Mouse (Mus musculus) heart, embryonic 16.5 days (tissue): ENCODE measurements around the gene Ufc1. TPM values are rescaled to one million over a fixed set of nuclear protein-coding genes. Genes with fewer than 3 reads are reported as not detected.
"Not testable (repeated sequence)": the region's sequence is repeated elsewhere in the genome, so short reads cannot be mapped to it uniquely, and the experiment has no call there.

ENCODE experiments used
- ATAC-seq: fragments of 200-750 bp; cut with Nextera tagmentation; replicated peaks from 2 replicates; pipeline ENCODE4 v1.8.0; 2017; ENCODE audit warnings: moderate number of reproducible peaks; ENCODE audit not compliant: insufficient read depth, low FRiP score; ENCODE audit errors: extremely low read depth
- H3K27ac ChIP-seq: fragments of 300-500 bp; sonication (generic); 2 replicates; pipeline ENCODE4 v1.5.1; 2014; ENCODE audit warnings: mild to moderate bottlenecking, low read length, control low read depth, moderate library complexity
- H3K27me3 ChIP-seq: fragments of 300-500 bp; sonication (generic); 2 replicates; pipeline ENCODE4 v1.6.1; 2014; ENCODE audit warnings: low read length, mixed read lengths; ENCODE audit not compliant: control insufficient read depth, insufficient read depth
- H3K36me3 ChIP-seq: fragments of 300-500 bp; sonication (generic); 2 replicates; pipeline ENCODE4 v1.6.1; 2014; ENCODE audit not compliant: control insufficient read depth, insufficient read depth
- H3K4me1 ChIP-seq: fragments of 300-500 bp; sonication (generic); 2 replicates; pipeline ENCODE4 v1.6.1; 2014; ENCODE audit warnings: low read length, mixed read lengths; ENCODE audit not compliant: control insufficient read depth, insufficient read depth
- H3K4me2 ChIP-seq: fragments of 300-500 bp; sonication (generic); 2 replicates; pipeline ENCODE4 v1.6.1; 2014; ENCODE audit warnings: low read depth, mild to moderate bottlenecking, control low read depth, low read length
- H3K4me3 ChIP-seq: fragments of 300-500 bp; sonication (generic); 2 replicates; pipeline ENCODE4 v1.5.1; 2014; ENCODE audit warnings: mild to moderate bottlenecking, control low read depth, low read length
- H3K9ac ChIP-seq: fragments of 300-500 bp; sonication (generic); 2 replicates; pipeline ENCODE4 v1.6.1; 2014; ENCODE audit warnings: low read length, control low read depth
- H3K9me3 ChIP-seq: fragments of 300-500 bp; sonication (generic); replicated peaks from 2 replicates; pipeline ENCODE4 v1.6.1; 2016; ENCODE audit warnings: low read length; ENCODE audit not compliant: control insufficient read depth
- WGBS: fragments of 180-500 bp; shearing (Covaris S2); extraction: QIAGEN DNeasy Blood & Tissue Kit; methylation state at CpG from one replicate; pipeline ENCODE4 v1.1.7; 2014; 5-methylcytosine and 5-hydroxymethylcytosine counted together
- polyA plus RNA-seq: library from polyadenylated mRNA; unstranded; fragments of >200 nt; fragmentation: Nextera tagmentation; extraction: Ambion mirVana; gene quantifications from 2 replicates; pipeline ENCODE4 v1.2.1, GENCODE M21; 2015

Ufc1 gene
- polyA plus RNA-seq, 1 experiment from 2014 or later = 82.1 TPM

DNA sequence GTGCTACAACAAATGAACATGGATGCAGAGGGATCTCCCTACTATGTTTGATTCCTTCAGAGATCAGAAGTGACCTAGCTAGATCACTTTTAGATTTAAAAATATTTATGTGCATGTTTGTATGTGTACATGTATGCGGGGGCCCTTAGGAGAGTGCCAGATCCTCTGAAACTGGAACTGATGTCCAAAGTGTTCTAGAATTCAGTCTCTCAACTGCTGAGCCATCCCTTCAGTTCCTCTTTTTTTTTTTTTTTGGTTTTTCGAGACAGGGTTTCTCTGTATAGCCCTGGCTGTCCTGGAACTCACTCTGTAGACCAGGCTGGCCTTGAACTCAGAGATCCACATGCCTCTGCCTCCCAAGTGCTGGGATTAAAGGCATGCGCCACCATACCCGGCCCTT, 31.8 kb upstream of the Ufc1 start:
- ATAC-seq, H3K27ac ChIP-seq, H3K9me3 ChIP-seq, H3K4me3 ChIP-seq, H3K36me3 ChIP-seq, H3K9ac ChIP-seq, H3K4me2 ChIP-seq, H3K27me3 ChIP-seq: not testable (repeated sequence)
- H3K4me1 ChIP-seq = peaks cover 24% of the 10 kb centered on the region
- WGBS = 73% methylated on average over 4 of the region's 4 CpGs

DNA sequence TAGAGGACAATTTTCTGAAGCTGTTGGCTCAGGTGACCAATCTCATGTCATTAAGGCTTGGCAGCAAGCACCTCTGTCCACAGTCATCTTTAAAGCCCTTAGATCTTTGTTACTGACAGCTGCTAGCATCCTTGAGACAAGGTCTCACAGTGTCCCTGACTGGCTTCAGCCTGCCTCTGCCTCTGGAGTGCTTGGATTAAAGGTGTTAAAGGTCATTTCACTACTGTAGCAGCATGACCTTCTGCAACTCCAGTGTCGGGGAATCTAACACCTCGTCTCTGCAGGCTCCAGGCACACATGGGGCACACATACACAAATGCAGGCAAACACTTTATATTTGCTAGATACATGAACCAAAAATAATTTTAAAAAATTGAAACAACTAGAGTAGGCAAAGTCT, 30.7 kb upstream of the Ufc1 start:
- H3K27me3 ChIP-seq = no peaks in the 10 kb centered on the region
- 71% methylated on average over 2 of the region's 2 CpGs for WGBS
- no peak for ATAC-seq

GRCm38 (mm10) chr1:171322012-171322411, 27.2 kb upstream of the Ufc1 start:
- 0 out of 2 replicates have a peak, but pooled peaks cover 5% of the 10 kb centered on the region for H3K4me1 ChIP-seq
- no peaks in the 10 kb centered on the region for H3K36me3 ChIP-seq
- no peak overlapping the region for H3K27ac ChIP-seq
- no peak overlapping the region for H3K9ac ChIP-seq
- H3K9me3 ChIP-seq = no peaks in the 10 kb centered on the region
- H3K4me2 ChIP-seq = no peak overlapping the region
- 90% methylated on average over 1 of the region's 1 CpGs for WGBS
- H3K4me3 ChIP-seq = no peak overlapping the region
- no peaks in the 10 kb centered on the region for H3K27me3 ChIP-seq
- no peak for ATAC-seq

More for the DNA sequence above, 30.7 kb upstream of the Ufc1 start:
- no peak overlapping the region for H3K4me3 ChIP-seq
- H3K4me2 ChIP-seq = no peak overlapping the region
- no peak overlapping the region for H3K9ac ChIP-seq
- H3K9me3 ChIP-seq = no peaks in the 10 kb centered on the region
- H3K27ac ChIP-seq = no peak overlapping the region
- H3K36me3 ChIP-seq = no peaks in the 10 kb centered on the region
- peaks cover 18% of the 10 kb centered on the region for H3K4me1 ChIP-seq

DNA sequence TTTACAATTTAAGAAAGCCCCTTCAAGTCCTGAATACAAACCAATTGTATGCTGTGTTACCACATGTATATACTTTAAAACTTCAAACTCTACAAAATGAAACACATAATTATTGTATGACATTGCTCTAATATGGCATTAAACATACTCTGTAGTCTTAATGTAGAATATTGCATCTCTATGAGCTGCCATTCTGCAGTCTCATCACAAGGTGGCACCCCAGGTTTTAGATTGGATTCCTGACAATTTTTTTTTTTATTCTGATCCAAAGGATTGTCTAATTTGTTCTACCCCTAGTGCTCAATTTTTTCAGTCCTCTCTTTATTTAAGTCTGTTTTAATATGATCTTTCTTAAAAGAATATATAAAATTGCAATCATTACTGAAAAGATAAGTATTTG, 26.6 kb upstream of the Ufc1 start:
- H3K9ac ChIP-seq = no peak overlapping the region

DNA sequence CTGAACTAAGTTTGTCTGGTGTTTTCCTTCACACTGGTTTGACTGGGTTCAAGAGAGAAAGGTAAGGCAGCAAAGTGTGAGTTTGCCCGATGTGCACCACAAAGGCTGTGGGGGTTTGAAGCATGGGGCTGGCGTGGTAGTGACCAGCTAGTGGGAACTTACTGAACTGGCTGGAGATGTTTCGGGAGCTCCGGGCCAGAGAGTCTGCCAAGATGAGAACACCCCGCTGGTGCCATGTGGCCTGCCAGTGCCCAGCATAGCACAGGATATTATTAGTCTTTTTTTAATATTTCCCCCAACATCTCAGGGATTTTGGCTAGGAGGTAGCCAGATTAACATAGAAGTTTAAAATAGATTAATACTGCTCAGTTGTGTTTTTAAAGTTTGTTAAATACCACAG, 25.3 kb upstream of the Ufc1 start:
- no peak for ATAC-seq
- WGBS = 29% methylated on average over 5 of the region's 5 CpGs
- Histone ChIP-seq H3K4me2 (peak overlapping the region; percentile 50), H3K9me3 (no peaks in the 10 kb centered on the region), H3K4me1 (0 out of 2 replicates have a peak, but pooled peaks cover 2% of the 10 kb centered on the region), H3K9ac (peak overlapping the region; percentile 20; the same call in 1 of the 2 replicates), H3K27me3 (no peaks in the 10 kb centered on the region), H3K27ac (no peak overlapping the region), H3K36me3 (no peaks in the 10 kb centered on the region), H3K4me3 (peak overlapping the region; percentile 30)

More for the DNA sequence above, 26.6 kb upstream of the Ufc1 start:
- Histone ChIP-seq H3K4me3 (no peak overlapping the region), H3K4me2 (no peak overlapping the region), H3K4me1 (0 out of 2 replicates have a peak, but pooled peaks cover 5% of the 10 kb centered on the region), H3K27ac (no peak overlapping the region), H3K9me3 (no peaks in the 10 kb centered on the region), H3K36me3 (no peaks in the 10 kb centered on the region), H3K27me3 (no peaks in the 10 kb centered on the region)
- ATAC-seq = no peak

DNA sequence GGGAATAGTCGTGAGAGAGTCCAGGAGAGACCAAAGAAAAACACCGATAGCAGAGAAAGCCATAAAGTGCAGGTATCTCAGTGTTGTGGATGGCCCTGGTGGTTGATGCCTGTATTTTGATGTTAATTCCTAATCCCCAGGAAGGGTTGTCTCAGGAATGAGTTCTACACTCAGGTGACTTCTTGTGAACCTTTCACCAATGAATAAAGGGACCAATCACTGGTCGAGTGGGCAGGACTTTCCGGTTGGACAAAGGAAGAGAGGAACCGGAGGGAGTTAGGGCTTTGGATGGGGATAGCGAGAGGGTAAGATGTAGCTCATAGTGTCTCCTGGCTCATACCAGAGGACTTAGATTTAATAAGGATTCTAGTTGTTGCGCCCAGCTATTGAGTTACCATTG, 24.9 kb upstream of the Ufc1 start:
- peak overlapping the region; percentile 50 for H3K4me2 ChIP-seq
- 20% methylated on average over 7 of the region's 7 CpGs for whole genome bisulfite sequencing
- 0 out of 2 replicates have a peak, but pooled peaks cover 2% of the 10 kb centered on the region for H3K4me1 ChIP-seq
- peak overlapping the region; percentile 20; the same call in 1 of the 2 replicates for H3K9ac ChIP-seq
- peak overlapping the region; percentile 30 for H3K4me3 ChIP-seq
- no peaks in the 10 kb centered on the region for H3K27me3 ChIP-seq
- H3K9me3 ChIP-seq = no peaks in the 10 kb centered on the region
- no peak overlapping the region for H3K27ac ChIP-seq
- no peak for ATAC-seq
- no peaks in the 10 kb centered on the region for H3K36me3 ChIP-seq

DNA sequence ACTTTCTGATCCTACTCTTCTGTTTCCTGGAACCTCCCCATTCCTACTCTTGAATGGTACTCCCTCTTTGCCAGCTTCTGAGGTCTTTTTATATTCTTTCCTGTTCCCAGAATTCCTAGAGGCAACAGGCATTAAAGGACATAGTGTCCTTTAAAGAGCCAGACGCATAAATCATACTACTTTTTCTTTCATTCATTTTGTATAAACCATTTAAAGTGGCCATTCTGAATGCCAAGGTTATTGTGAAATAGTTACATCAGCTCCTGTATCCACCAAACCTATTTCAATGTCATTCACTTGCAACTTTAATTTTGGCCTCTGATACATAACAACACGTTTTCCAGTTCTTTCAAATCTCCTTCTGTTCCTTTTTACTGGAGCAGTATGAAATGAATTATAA, 14.5 kb upstream of the Ufc1 start:
- H3K27me3 ChIP-seq = no peaks in the 10 kb centered on the region
- H3K9ac ChIP-seq = no peak overlapping the region
- no peaks in the 10 kb centered on the region for H3K4me1 ChIP-seq
- 71% methylated on average over 2 of the region's 2 CpGs for WGBS
- no peaks in the 10 kb centered on the region for H3K9me3 ChIP-seq
- no peak overlapping the region for H3K4me2 ChIP-seq
- H3K27ac ChIP-seq = no peak overlapping the region
- no peaks in the 10 kb centered on the region for H3K36me3 ChIP-seq
- no peak for ATAC-seq
- H3K4me3 ChIP-seq = no peak overlapping the region

- not testable (repeated sequence) for H3K27me3 ChIP-seq, H3K27ac ChIP-seq, H3K4me3 ChIP-seq, H3K36me3 ChIP-seq, H3K4me1 ChIP-seq, H3K9ac ChIP-seq, ATAC-seq, H3K4me2 ChIP-seq, H3K9me3 ChIP-seq
- WGBS = 69% methylated on average over 5 of the region's 5 CpGs
These were observed 11.3 kb upstream of the Ufc1 start for GRCm38 (mm10) chr1:171306157-171306556.

DNA sequence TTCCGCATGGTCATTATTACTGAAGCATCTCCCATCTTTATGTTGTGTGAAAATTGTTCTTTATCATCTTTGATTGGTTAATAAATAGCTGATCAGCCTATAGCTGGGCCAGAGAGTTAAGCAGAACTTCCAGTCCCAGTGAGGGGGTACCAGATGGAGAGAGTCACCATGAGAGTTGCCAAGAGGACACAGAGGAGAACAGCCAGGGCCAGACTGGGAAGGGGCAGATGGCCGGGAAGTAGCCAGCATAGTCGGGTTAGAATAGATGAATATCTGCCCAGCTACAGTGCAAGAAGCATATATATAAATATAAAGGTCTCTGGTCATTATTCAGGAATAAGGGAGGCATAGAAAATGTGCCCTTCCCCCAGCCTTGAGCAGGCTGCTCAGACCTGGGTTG, 3.4 kb upstream of the Ufc1 start:
- no peak overlapping the region for H3K4me2 ChIP-seq
- no peaks in the 10 kb centered on the region for H3K9me3 ChIP-seq
- peaks cover 6% of the 10 kb centered on the region for H3K4me1 ChIP-seq
- no peak overlapping the region for H3K27ac ChIP-seq
- H3K9ac ChIP-seq = no peak overlapping the region
- peaks cover 6% of the 10 kb centered on the region; the same call in 1 of the 2 replicates for H3K27me3 ChIP-seq
- WGBS = 53% methylated on average over 3 of the region's 3 CpGs
- no peak for ATAC-seq
- H3K4me3 ChIP-seq = no peak overlapping the region
- H3K36me3 ChIP-seq = no peaks in the 10 kb centered on the region
